Mouse (Mus musculus) forebrain, embryonic 14.5 days (tissue): ENCODE measurements at regions not wholly inside any gene's neighbourhood (a gene's known extent, or its start where the extent isn't known, plus 50 kb on each side); places are given as distances from the start of the nearest gene placed in this dataset.
"Not testable (repeated sequence)": the region's sequence is repeated elsewhere in the genome, so short reads cannot be mapped to it uniquely, and the experiment has no call there.

Source experiments
- ATAC-seq: fragments of 200-750 bp; cut with Nextera tagmentation; 2 replicates; pipeline ENCODE4 v1.8.0; 2017; ENCODE audit warnings: mild to moderate bottlenecking, moderate library complexity
- DNase-seq: peaks from one replicate; pipeline ENCODE4 v3.0.0-alpha.2; 2015; ENCODE audit warnings: low spot score
- H3K27ac ChIP-seq: fragments of 300-500 bp; sonication (generic); 2 replicates; pipeline ENCODE4 v1.5.1; 2014; ENCODE audit warnings: low read depth, mild to moderate bottlenecking, control low read depth, low read length, moderate library complexity
- H3K27me3 ChIP-seq: fragments of 300-500 bp; sonication (generic); replicated peaks from 2 replicates; pipeline ENCODE4 v1.6.1; 2014; ENCODE audit warnings: low read length, control low read depth, mixed read lengths; ENCODE audit not compliant: control insufficient read depth, insufficient read depth
- H3K36me3 ChIP-seq: fragments of 300-500 bp; sonication (generic); 2 replicates; pipeline ENCODE4 v1.6.1; 2014; ENCODE audit warnings: low read length, control low read depth; ENCODE audit not compliant: control insufficient read depth, insufficient read depth
- H3K4me1 ChIP-seq: fragments of 300-500 bp; sonication (generic); 2 replicates; pipeline ENCODE4 v1.6.1; 2014; ENCODE audit warnings: antibody characterized with exemption, low read length, control low read depth; ENCODE audit not compliant: control insufficient read depth, insufficient read depth
- H3K4me2 ChIP-seq: fragments of 300-500 bp; sonication (generic); 2 replicates; pipeline ENCODE4 v1.6.1; 2014; ENCODE audit warnings: mild to moderate bottlenecking, control low read depth, low read length
- H3K4me3 ChIP-seq: fragments of 300-500 bp; sonication (generic); 2 replicates; pipeline ENCODE4 v1.5.1; 2014; ENCODE audit warnings: low read depth, low read length, control low read depth
- H3K9ac ChIP-seq: fragments of 300-500 bp; sonication (generic); 2 replicates; pipeline ENCODE4 v1.6.1; 2014; ENCODE audit warnings: mild to moderate bottlenecking, low read length, control low read depth, moderate library complexity
- H3K9me3 ChIP-seq: fragments of 300-500 bp; sonication (generic); replicated peaks from 2 replicates; pipeline ENCODE4 v1.6.1; 2016; ENCODE audit warnings: low read length, control low read depth, mixed read lengths; ENCODE audit not compliant: control insufficient read depth
- WGBS: fragments of 180-500 bp; shearing (Covaris S2); extraction: QIAGEN DNeasy Blood & Tissue Kit; methylation state at CpG from one replicate; pipeline ENCODE4 v1.1.7; 2014; 5-methylcytosine and 5-hydroxymethylcytosine counted together

- ATAC-seq (no peak), DNase-seq (no peak)
- H3K4me2 ChIP-seq: no peak overlapping the region
- H3K9me3 ChIP-seq: no peaks in the 10 kb centered on the region
- H3K27me3 ChIP-seq: no peaks in the 10 kb centered on the region
- WGBS: 67% methylated on average over 4 of the region's 4 CpGs
- no peak overlapping the region for H3K4me3 ChIP-seq
- H3K27ac ChIP-seq: no peak overlapping the region
- H3K9ac ChIP-seq: no peak overlapping the region
- no peaks in the 10 kb centered on the region for H3K36me3 ChIP-seq
- 0 out of 2 replicates have a peak, but pooled peaks cover 5% of the 10 kb centered on the region for H3K4me1 ChIP-seq
Observed at GRCm38 (mm10) chr9:43548883-43549282, 194.9 kb upstream of the Nectin1 start.

GRCm38 (mm10) chr9:43549293-43549692 is 194.5 kb upstream of the Nectin1 start:
- H3K4me1 ChIP-seq: 0 out of 2 replicates have a peak, but pooled peaks cover 5% of the 10 kb centered on the region
- H3K36me3 ChIP-seq: no peaks in the 10 kb centered on the region
- no peak overlapping the region for H3K4me2 ChIP-seq
- 45% methylated on average over 7 of the region's 7 CpGs for WGBS
- DNase-seq (peak; percentile 37), ATAC-seq (no peak)
- H3K9me3 ChIP-seq: no peaks in the 10 kb centered on the region
- no peaks in the 10 kb centered on the region for H3K27me3 ChIP-seq
- H3K9ac ChIP-seq: no peak overlapping the region
- 0 out of 2 replicates have a peak overlapping the region, but pooled peaks have one; percentile 5 for H3K27ac ChIP-seq
- H3K4me3 ChIP-seq: no peak overlapping the region

- WGBS: 85% methylated on average over 1 of the region's 1 CpGs
- not testable (repeated sequence) for H3K4me2 ChIP-seq, H3K9me3 ChIP-seq, H3K4me1 ChIP-seq, ATAC-seq, DNase-seq, H3K9ac ChIP-seq, H3K27ac ChIP-seq, H3K36me3 ChIP-seq, H3K4me3 ChIP-seq, H3K27me3 ChIP-seq
Observed at GRCm38 (mm10) chr9:43552758-43553157, 191.0 kb upstream of the Nectin1 start.

- 90% methylated on average over 6 of the region's 6 CpGs for WGBS
- Histone ChIP-seq H3K4me2 (no peak overlapping the region), H3K9ac (no peak overlapping the region), H3K36me3 (no peaks in the 10 kb centered on the region), H3K4me1 (no peaks in the 10 kb centered on the region), H3K27me3 (no peaks in the 10 kb centered on the region), H3K27ac (no peak overlapping the region), H3K9me3 (no peaks in the 10 kb centered on the region), H3K4me3 (no peak overlapping the region)
- no peak for ATAC-seq
- no peak for DNase-seq
Observed at GRCm38 (mm10) chr9:43562016-43562415, 181.8 kb upstream of the Nectin1 start.

- 85% methylated on average over 22 of the region's 22 CpGs for WGBS
- H3K9me3 ChIP-seq: no peaks in the 10 kb centered on the region
- no peaks in the 10 kb centered on the region for H3K27me3 ChIP-seq
- no peaks in the 10 kb centered on the region for H3K4me1 ChIP-seq
- DNase-seq (no peak), ATAC-seq (no peak)
- no peak overlapping the region for H3K27ac ChIP-seq
- H3K4me3 ChIP-seq: no peak overlapping the region
- no peak overlapping the region for H3K4me2 ChIP-seq
- H3K9ac ChIP-seq: no peak overlapping the region
- no peaks in the 10 kb centered on the region for H3K36me3 ChIP-seq
Observed at GRCm38 (mm10) chr9:43564239-43564906, 179.4 kb upstream of the Nectin1 start.

GRCm38 (mm10) chr9:43568851-43569250 is 174.9 kb upstream of the Nectin1 start:
- DNase-seq: peak; percentile 40
- no peak overlapping the region for H3K9ac ChIP-seq

GRCm38 (mm10) chr9:43571086-43571485 is 172.7 kb upstream of the Nectin1 start:
- WGBS: 89% methylated on average over 6 of the region's 6 CpGs
- Histone ChIP-seq H3K27ac (no peak overlapping the region), H3K9ac (no peak overlapping the region), H3K4me3 (no peak overlapping the region), H3K27me3 (no peaks in the 10 kb centered on the region), H3K36me3 (no peaks in the 10 kb centered on the region), H3K4me1 (no peaks in the 10 kb centered on the region), H3K4me2 (no peak overlapping the region), H3K9me3 (no peaks in the 10 kb centered on the region)
- DNase-seq (no peak), ATAC-seq (no peak)

More at GRCm38 (mm10) chr9:43568851-43569250, 174.9 kb upstream of the Nectin1 start:
- Histone ChIP-seq H3K27ac (no peak overlapping the region), H3K4me1 (no peaks in the 10 kb centered on the region), H3K4me3 (no peak overlapping the region), H3K27me3 (no peaks in the 10 kb centered on the region), H3K36me3 (no peaks in the 10 kb centered on the region), H3K9me3 (no peaks in the 10 kb centered on the region), H3K4me2 (no peak overlapping the region)
- 47% methylated on average over 4 of the region's 4 CpGs for WGBS
- no peak for ATAC-seq

- ATAC-seq: no peak
- Histone ChIP-seq H3K9ac (no peak overlapping the region), H3K36me3 (no peaks in the 10 kb centered on the region), H3K27me3 (no peaks in the 10 kb centered on the region), H3K27ac (no peak overlapping the region), H3K9me3 (no peaks in the 10 kb centered on the region), H3K4me2 (no peak overlapping the region), H3K4me1 (no peaks in the 10 kb centered on the region), H3K4me3 (no peak overlapping the region)
- WGBS: 89% methylated on average over 6 of the region's 6 CpGs
- DNase-seq: no peak
Observed at GRCm38 (mm10) chr9:43575659-43576058, 168.1 kb upstream of the Nectin1 start.

GRCm38 (mm10) chr9:43580653-43581052 is 163.1 kb upstream of the Nectin1 start:
- no peaks in the 10 kb centered on the region for H3K4me1 ChIP-seq
- H3K27me3 ChIP-seq: no peaks in the 10 kb centered on the region
- H3K9me3 ChIP-seq: no peaks in the 10 kb centered on the region
- no peak overlapping the region for H3K9ac ChIP-seq
- no peaks in the 10 kb centered on the region for H3K36me3 ChIP-seq
- H3K27ac ChIP-seq: no peak overlapping the region
- no peak for DNase-seq
- ATAC-seq: no peak
- WGBS: 18% methylated on average over 6 of the region's 6 CpGs
- H3K4me3 ChIP-seq: no peak overlapping the region
- H3K4me2 ChIP-seq: no peak overlapping the region
